Mouse (Mus musculus) MEL (cell line): Measurements from ENCODE around the gene Uvssa. TPM values are rescaled to one million over a fixed set of nuclear protein-coding genes. Genes with fewer than 3 reads are reported as not detected.

Experiments
- DNase-seq: peaks from one replicate; pipeline ENCODE4 v3.0.0; 2011; ENCODE audit warnings: low read depth, low spot score
- H3K27ac ChIP-seq: 2 replicates; pipeline ENCODE4 v1.5.1; 2012; ENCODE audit warnings: low read depth, mild to moderate bottlenecking, control low read depth, low read length, moderate library complexity; ENCODE audit not compliant: control insufficient read depth
- H3K27me3 ChIP-seq, 2 experiments: fragments of 150-350 bp in 1 of 2; sonication (generic) in 1 of 2; 2 replicates each; pipeline ENCODE4 v1.6.1; 2012; ENCODE audit warnings: low read length in 2 of 2, mild to moderate bottlenecking in 2 of 2, improper control_type of control experiment in 1 of 2, moderate library complexity in 1 of 2; ENCODE audit not compliant: insufficient read depth in 2 of 2, control insufficient read depth in 1 of 2
- H3K36me3 ChIP-seq, 2 experiments: 2 replicates each; pipeline ENCODE4 v1.6.1; 2012 to 2014; ENCODE audit warnings: low read length in 2 of 2, improper control_type of control experiment in 1 of 2, inconsistent platforms in 1 of 2, mild to moderate bottlenecking in 1 of 2; ENCODE audit not compliant: insufficient read depth in 2 of 2, control insufficient read depth in 1 of 2
- H3K4me1 ChIP-seq, 2 experiments: fragments of 150-350 bp in 1 of 2; sonication (generic) in 1 of 2; 2 replicates each; pipeline ENCODE4 v1.6.1; 2012; ENCODE audit warnings: low read length in 2 of 2, improper control_type of control experiment in 1 of 2, mild to moderate bottlenecking in 1 of 2; ENCODE audit not compliant: insufficient read depth in 2 of 2, control insufficient read depth in 1 of 2
- H3K4me3 ChIP-seq, 2 experiments: fragments of 150-350 bp in 1 of 2; sonication (generic) in 1 of 2; 2 replicates each; pipeline ENCODE4 v1.5.1; 2012; ENCODE audit warnings: low read depth in 2 of 2, low read length in 2 of 2, mild to moderate bottlenecking in 2 of 2, moderate library complexity in 2 of 2, control low read depth in 1 of 2, improper control_type of control experiment in 1 of 2; ENCODE audit not compliant: control insufficient read depth in 1 of 2, insufficient read depth in 1 of 2
- H3K79me2 ChIP-seq: 2 replicates; pipeline ENCODE4 v1.6.1; 2012; ENCODE audit warnings: mild to moderate bottlenecking, low read length, moderate library complexity; ENCODE audit not compliant: control insufficient read depth, poor library complexity, insufficient read depth
- H3K9ac ChIP-seq: 2 replicates; pipeline ENCODE4 v1.6.1; 2012; ENCODE audit warnings: low read depth, mild to moderate bottlenecking, control low read depth, low read length, moderate library complexity; ENCODE audit not compliant: control insufficient read depth, poor library complexity, severe bottlenecking
- H3K9me3 ChIP-seq: fragments of 150-350 bp; sonication (generic); replicated peaks from 2 replicates; pipeline ENCODE4 v1.6.1; 2012; ENCODE audit warnings: mild to moderate bottlenecking, low read length, improper control_type of control experiment, moderate library complexity; ENCODE audit not compliant: insufficient read depth
- CHD1 ChIP-seq: IDR thresholded peaks from 2 replicates; pipeline ENCODE4 v1.6.1; 2012; ENCODE audit warnings: low read depth, mild to moderate bottlenecking, inconsistent platforms, low read length, improper control_type of control experiment
- E2F4 ChIP-seq: IDR thresholded peaks from 2 replicates; pipeline ENCODE4 v1.6.1; 2011; ENCODE audit warnings: low read depth, low read length, improper control_type of control experiment, borderline replicate concordance
- EP300 ChIP-seq, 2 experiments: IDR thresholded peaks; 2 replicates each; pipeline ENCODE4 v1.6.1; 2011; ENCODE audit warnings: improper control_type of control experiment in 2 of 2, low read length in 2 of 2, low read depth in 1 of 2, mild to moderate bottlenecking in 1 of 2
- GATA1 ChIP-seq: IDR thresholded peaks from 2 replicates; pipeline ENCODE4 v1.6.1; 2011; ENCODE audit warnings: low read depth, low read length, improper control_type of control experiment
- HCFC1 ChIP-seq: IDR thresholded peaks from 2 replicates; pipeline ENCODE4 v1.6.1; 2012; ENCODE audit warnings: low read depth, mild to moderate bottlenecking, inconsistent platforms, low read length, improper control_type of control experiment, moderate library complexity
- MAFK ChIP-seq: IDR thresholded peaks from 2 replicates; pipeline ENCODE4 v1.6.1; 2011; ENCODE audit warnings: low read depth, mild to moderate bottlenecking, low read length, improper control_type of control experiment, borderline replicate concordance
- MXI1 ChIP-seq: IDR thresholded peaks from 2 replicates; pipeline ENCODE4 v1.6.1; 2011; ENCODE audit warnings: mild to moderate bottlenecking, low read depth, low read length, improper control_type of control experiment
- NELFE ChIP-seq: IDR thresholded peaks from 2 replicates; pipeline ENCODE4 v1.6.1; 2011; ENCODE audit warnings: low read depth, low read length, improper control_type of control experiment
- POLR2A ChIP-seq, 2 experiments: IDR thresholded peaks; 2 replicates each; pipeline ENCODE4 v1.6.1; 2011 to 2012; ENCODE audit warnings: low read length in 2 of 2, mild to moderate bottlenecking in 2 of 2, control low read depth in 1 of 2, improper control_type of control experiment in 1 of 2, low read depth in 1 of 2, moderate library complexity in 1 of 2; ENCODE audit not compliant: control insufficient read depth in 1 of 2, insufficient read depth in 1 of 2, poor library complexity in 1 of 2
- POLR2AphosphoS2 ChIP-seq: IDR thresholded peaks from 2 replicates; pipeline ENCODE4 v1.6.1; 2011; ENCODE audit warnings: low read length, improper control_type of control experiment
- POLR2AphosphoS5 ChIP-seq: IDR thresholded peaks from 2 replicates; pipeline ENCODE4 v1.6.1; 2012; ENCODE audit warnings: low read depth, borderline replicate concordance, mild to moderate bottlenecking, inconsistent platforms, low read length, moderate library complexity, mixed read lengths
- USF1 ChIP-seq: IDR thresholded peaks from 2 replicates; pipeline ENCODE4 v1.6.1; 2014; ENCODE audit warnings: low read depth, mild to moderate bottlenecking, inconsistent platforms, low read length, improper control_type of control experiment, moderate library complexity
- USF2 ChIP-seq, 2 experiments: IDR thresholded peaks; 2 replicates each; pipeline ENCODE4 v1.6.1; 2011 to 2012; ENCODE audit warnings: improper control_type of control experiment in 2 of 2, low read length in 2 of 2, borderline replicate concordance in 1 of 2, inconsistent platforms in 1 of 2, low read depth in 1 of 2, mild to moderate bottlenecking in 1 of 2; ENCODE audit not compliant: insufficient read depth in 1 of 2
- ZC3H11A ChIP-seq: IDR thresholded peaks from 2 replicates; pipeline ENCODE4 v1.6.1; 2012; ENCODE audit warnings: low read depth, mild to moderate bottlenecking, inconsistent platforms, low read length, improper control_type of control experiment
- ZNF384 ChIP-seq: IDR thresholded peaks from 2 replicates; pipeline ENCODE4 v1.6.1; 2012; ENCODE audit warnings: low read depth, mild to moderate bottlenecking, inconsistent platforms, low read length, improper control_type of control experiment
- polyA plus RNA-seq, 2 experiments: library from polyadenylated mRNA; stranded (reverse) in 1 of 2; unstranded in 1 of 2; fragments of >175 nt in 1 of 2; fragments of >200 nt in 1 of 2; gene quantifications; 2 replicates each; pipeline versions ENCODE4 v1.2.1 to v1.2.4; 2012; ENCODE audit warnings: low replicate concordance in 2 of 2, low read depth in 1 of 2; ENCODE audit not compliant: insufficient read length in 2 of 2, insufficient read depth in 1 of 2, missing spikeins in 1 of 2
- total RNA-seq: library from RNA; depleted of rRNA; stranded (reverse); fragments of 300-350 nt; gene quantifications from 2 replicates; pipeline ENCODE4 v1.2.3, GENCODE M21; 2012

Uvssa gene
- total and polyA plus RNA-seq, 3 experiments = 6.3 to 10.6 TPM; not detected in 1

DNA sequence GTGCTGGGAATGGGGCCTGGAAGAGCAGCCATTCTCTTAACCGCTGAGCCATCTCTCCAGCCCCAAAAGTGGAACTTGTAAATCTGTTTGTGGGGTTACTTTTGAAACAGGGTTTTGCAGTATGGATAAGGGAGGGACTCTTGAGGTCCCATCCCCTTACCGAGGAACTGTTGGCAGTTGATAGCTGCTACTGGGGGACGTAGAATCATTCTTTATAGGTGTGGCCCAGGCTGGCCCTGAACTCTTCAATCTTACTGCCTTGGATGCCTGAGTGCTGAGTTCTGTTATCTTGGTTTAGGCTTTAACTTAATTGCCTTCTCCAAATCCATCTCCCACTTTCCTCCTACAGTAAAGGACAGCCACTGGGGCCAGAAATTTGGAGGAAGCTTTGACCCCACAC, 34.3 kb upstream of the Uvssa start:
- peak; percentile 71 for DNase-seq

DNA sequence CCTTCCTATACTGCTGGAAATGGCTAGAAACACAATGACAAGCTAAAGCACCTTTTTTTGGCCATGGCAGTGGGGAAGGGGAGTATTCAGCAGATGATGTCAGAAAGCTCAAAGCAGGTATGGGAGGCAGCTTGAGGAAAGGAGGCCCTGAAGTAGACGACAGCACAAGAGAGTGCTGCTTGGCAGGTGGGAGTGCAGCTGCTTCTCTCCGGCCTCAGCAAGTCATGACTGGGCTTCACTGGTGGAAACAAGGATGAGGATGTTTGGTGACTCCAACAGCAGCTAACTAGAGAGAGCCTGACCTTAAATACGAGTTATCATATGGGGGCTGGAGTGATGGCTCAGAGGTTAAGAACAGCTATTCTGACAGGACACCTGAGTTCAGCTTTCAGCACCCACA, 30.7 kb upstream of the Uvssa start:
- no peak for DNase-seq
- Histone ChIP-seq H3K9ac (no peak overlapping the region), H3K27ac (no peak overlapping the region)
- TF ChIP-seq POLR2AphosphoS5 = no peak
- no peak for TF ChIP-seq MAFK
- no peak for TF ChIP-seq MXI1
- no peak for TF ChIP-seq USF2 (IDR thresholded peaks at IDR 0.05; ENCODE audit: borderline replicate concordance in 1 of 2, insufficient read depth in 1 of 2, low read depth in 1 of 2, low read length in 2 of 2)
- no peak for TF ChIP-seq POLR2A (IDR thresholded peaks at IDR 0.05; ENCODE audit: control insufficient read depth in 1 of 2, insufficient read depth in 1 of 2, low read depth in 1 of 2, low read length in 2 of 2, poor library complexity in 1 of 2)
- no peak for TF ChIP-seq HCFC1
- no peak for TF ChIP-seq ZC3H11A
- TF ChIP-seq USF1 = no peak
- TF ChIP-seq EP300 (IDR thresholded peaks at IDR 0.05; ENCODE audit: low read depth in 1 of 2, low read length in 2 of 2) = no peak
- no peak for TF ChIP-seq POLR2AphosphoS2
- no peak for TF ChIP-seq ZNF384
- TF ChIP-seq CHD1 = no peak
- TF ChIP-seq E2F4 = no peak
- TF ChIP-seq, all 39 proteins: peak for 0
- Histone ChIP-seq H3K4me1 (peaks cover 26 to 40% of the 10 kb centered on the region in 2 experiments), H3K79me2 (peaks cover 79% of the 10 kb centered on the region), H3K4me3 (no peak overlapping the region), H3K27me3 (no peaks in the 10 kb centered on the region), H3K36me3 (peaks cover 3 to 62% of the 10 kb centered on the region in 2 experiments), H3K9me3 (no peaks in the 10 kb centered on the region)

More for the DNA sequence above, 34.3 kb upstream of the Uvssa start:
- Histone ChIP-seq H3K9ac (no peak overlapping the region), H3K4me1 (peaks cover 5 to 21% of the 10 kb centered on the region in 2 experiments), H3K9me3 (no peaks in the 10 kb centered on the region), H3K4me3 (no peak overlapping the region), H3K27me3 (no peaks in the 10 kb centered on the region)
- TF ChIP-seq NELFE (no peak), EP300 (IDR thresholded peaks at IDR 0.05; ENCODE audit: low read depth in 1 of 2, low read length in 2 of 2) (peak in 1 of 2 experiments; percentile 33; a peak in 1 of 4 replicates), GATA1 (peak; percentile 27; the same call in 1 of the 2 replicates)
- TF ChIP-seq, all 39 proteins: peak for 2
- Histone ChIP-seq H3K36me3 (peaks cover 9 to 34% of the 10 kb centered on the region in 2 experiments), H3K27ac (no peak overlapping the region), H3K79me2 (peaks cover 84% of the 10 kb centered on the region)
